Mouse (Mus musculus) liver, postnatal 0 days (tissue): ENCODE results near the gene Tfdp2. TPM values are rescaled to one million over a fixed set of nuclear protein-coding genes. Genes with fewer than 3 reads are reported as not detected.
A peak's percentile ranks its signal among the peaks of the same experiment; 100 is the strongest.

ENCODE experiments used
- ATAC-seq: fragments of 200-750 bp; cut with Nextera tagmentation; 2 replicates; pipeline ENCODE4 v1.8.0; 2017; ENCODE audit warnings: mild to moderate bottlenecking, moderate library complexity
- DNase-seq: peaks from one replicate; pipeline ENCODE4 v3.0.0-alpha.2; 2016
- H3K27ac ChIP-seq: fragments of 300-500 bp; sonication (generic); 2 replicates; pipeline ENCODE4 v1.5.1; 2014; ENCODE audit warnings: antibody characterized with exemption, moderate library complexity, mild to moderate bottlenecking, low read depth
- H3K27me3 ChIP-seq: fragments of 300-500 bp; sonication (generic); 2 replicates; pipeline ENCODE4 v1.6.1; 2014; ENCODE audit warnings: low read length, control low read depth, mixed read lengths; ENCODE audit not compliant: insufficient read depth
- H3K36me3 ChIP-seq: fragments of 300-500 bp; sonication (generic); replicated peaks from 2 replicates; pipeline ENCODE4 v1.6.1; 2014; ENCODE audit warnings: mild to moderate bottlenecking, control low read depth, low read length, moderate library complexity, mixed read lengths; ENCODE audit not compliant: insufficient read depth
- H3K4me1 ChIP-seq: fragments of 300-500 bp; sonication (generic); 2 replicates; pipeline ENCODE4 v1.6.1; 2014; ENCODE audit warnings: antibody characterized with exemption, mild to moderate bottlenecking, control low read depth; ENCODE audit not compliant: insufficient read depth
- H3K4me2 ChIP-seq: fragments of 300-500 bp; sonication (generic); 2 replicates; pipeline ENCODE4 v1.6.1; 2014; ENCODE audit warnings: low read depth, mild to moderate bottlenecking, low read length, moderate library complexity, mixed read lengths
- H3K4me3 ChIP-seq: fragments of 300-500 bp; sonication (generic); 2 replicates; pipeline ENCODE4 v1.5.1; 2014; ENCODE audit warnings: low read depth, low read length
- H3K9ac ChIP-seq: fragments of 300-500 bp; sonication (generic); replicated peaks from 2 replicates; pipeline ENCODE4 v1.6.1; 2014; ENCODE audit warnings: mild to moderate bottlenecking, moderate library complexity
- H3K9me3 ChIP-seq: fragments of 300-500 bp; sonication (generic); 2 replicates; pipeline ENCODE4 v1.6.1; 2016; ENCODE audit warnings: mild to moderate bottlenecking, control low read depth, low read length, mixed read lengths
- CTCF ChIP-seq: sonication (generic); IDR thresholded peaks from 2 replicates; pipeline ENCODE4 v1.5.1; 2016; ENCODE audit warnings: antibody characterized with exemption, low read depth
- EP300 ChIP-seq: IDR thresholded peaks from 2 replicates; pipeline ENCODE4 v1.6.1; 2016; ENCODE audit warnings: antibody characterized with exemption, low read depth, mild to moderate bottlenecking
- WGBS: fragments of 180-500 bp; shearing (Covaris S2); extraction: QIAGEN DNeasy Blood & Tissue Kit; methylation state at CpG from one replicate; pipeline ENCODE4 v1.1.7; 2014; ENCODE audit not compliant: insufficient replicate concordance; 5-methylcytosine and 5-hydroxymethylcytosine counted together
- polyA plus RNA-seq: library from polyadenylated mRNA; unstranded; fragments of >200 nt; fragmentation: Nextera tagmentation; extraction: Ambion mirVana; gene quantifications from 2 replicates; pipeline ENCODE4 v1.2.1, GENCODE M21; 2015

Tfdp2 gene
- polyA plus RNA-seq, 1 experiment from 2014 or later, result 61.7 TPM

DNA sequence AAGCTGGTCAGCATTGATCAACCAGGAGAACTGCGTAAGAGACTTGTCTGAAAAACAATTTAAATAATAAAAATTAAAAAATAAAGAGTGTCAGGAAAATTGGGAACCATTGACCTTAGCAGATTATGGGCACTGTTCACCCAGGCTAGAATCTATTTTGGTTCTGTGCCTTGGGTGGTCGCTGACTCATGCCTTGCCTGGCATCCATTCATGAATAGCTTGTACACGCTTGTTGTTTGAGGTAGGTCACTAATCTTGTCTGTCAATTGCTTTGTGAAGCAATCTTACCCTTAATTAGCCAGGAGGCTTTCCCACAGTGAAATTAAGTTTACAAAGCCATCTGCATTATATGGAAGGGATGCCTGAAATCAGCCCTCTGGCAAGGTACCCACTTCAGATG is 112.7 kb downstream of the Tfdp2 start:
- Histone ChIP-seq H3K9ac (no peak overlapping the region), H3K4me1 (no peaks in the 10 kb centered on the region), H3K9me3 (no peaks in the 10 kb centered on the region), H3K27ac (no peak overlapping the region), H3K36me3 (peaks cover 61% of the 10 kb centered on the region), H3K4me3 (no peak overlapping the region), H3K4me2 (no peak overlapping the region), H3K27me3 (no peaks in the 10 kb centered on the region)
- ATAC-seq (no peak), DNase-seq (no peak)
- TF ChIP-seq CTCF, result no peak
- no peak for TF ChIP-seq EP300
- WGBS, result 94% methylated on average over 3 of the region's 3 CpGs

DNA sequence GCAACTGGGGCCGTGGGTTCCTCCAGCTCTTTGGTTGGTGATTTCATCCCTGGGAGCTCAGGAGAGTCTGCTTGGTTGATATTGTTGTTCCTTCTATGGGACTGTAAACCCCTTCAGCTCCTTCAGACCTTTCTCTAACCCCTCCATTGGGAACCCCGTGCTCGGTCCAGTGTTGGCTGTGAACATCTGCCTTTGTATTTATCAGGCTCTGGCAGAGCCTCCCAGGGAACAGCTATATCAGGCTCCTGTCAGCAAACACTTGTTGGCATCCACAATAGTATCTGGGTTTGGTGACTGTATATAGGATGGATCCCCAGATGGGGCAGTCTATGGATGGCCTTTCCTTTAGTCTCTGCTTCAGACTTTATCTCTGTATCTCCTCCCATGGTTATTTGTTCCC is 116.0 kb downstream of the Tfdp2 start:
- no peaks in the 10 kb centered on the region for H3K27me3 ChIP-seq
- no peaks in the 10 kb centered on the region for H3K4me1 ChIP-seq
- no peak overlapping the region for H3K4me2 ChIP-seq
- TF ChIP-seq CTCF (no peak), EP300 (no peak)
- no peaks in the 10 kb centered on the region for H3K9me3 ChIP-seq
- no peak overlapping the region for H3K4me3 ChIP-seq
- WGBS, result 83% methylated on average over 3 of the region's 3 CpGs
- peaks cover 64% of the 10 kb centered on the region for H3K36me3 ChIP-seq
- ATAC-seq (no peak), DNase-seq (no peak)
- H3K9ac ChIP-seq, result no peak overlapping the region
- H3K27ac ChIP-seq, result no peak overlapping the region

DNA sequence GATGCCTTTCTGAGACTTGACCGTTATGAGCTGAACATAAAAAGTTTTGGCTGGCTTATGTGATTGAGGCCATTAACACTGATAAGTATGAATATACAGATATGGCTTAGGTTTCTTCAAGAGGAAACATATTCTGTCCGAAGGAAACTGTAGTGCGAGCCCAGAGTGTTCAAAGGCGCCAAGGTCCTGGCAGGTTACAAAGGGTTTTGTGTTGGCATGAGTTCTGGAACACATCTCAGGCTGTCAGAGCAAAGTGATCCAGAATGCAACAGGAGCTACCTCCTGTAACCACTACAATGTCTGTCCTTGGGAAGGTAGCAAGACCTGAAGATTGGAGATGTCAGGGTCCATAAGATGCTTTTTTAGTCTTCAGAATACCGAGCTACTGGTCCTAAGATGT is 123.3 kb downstream of the Tfdp2 start:
- DNase-seq, result no peak
- H3K4me1 ChIP-seq, result no peaks in the 10 kb centered on the region
- ATAC-seq, result no peak
- TF ChIP-seq EP300 (no peak), CTCF (no peak)
- H3K9me3 ChIP-seq, result no peaks in the 10 kb centered on the region
- H3K4me2 ChIP-seq, result no peak overlapping the region
- peaks cover 65% of the 10 kb centered on the region for H3K36me3 ChIP-seq
- no peak overlapping the region for H3K9ac ChIP-seq
- H3K4me3 ChIP-seq, result no peak overlapping the region
- H3K27me3 ChIP-seq, result no peaks in the 10 kb centered on the region
- H3K27ac ChIP-seq, result no peak overlapping the region
- WGBS, result 91% methylated on average over 5 of the region's 5 CpGs

DNA sequence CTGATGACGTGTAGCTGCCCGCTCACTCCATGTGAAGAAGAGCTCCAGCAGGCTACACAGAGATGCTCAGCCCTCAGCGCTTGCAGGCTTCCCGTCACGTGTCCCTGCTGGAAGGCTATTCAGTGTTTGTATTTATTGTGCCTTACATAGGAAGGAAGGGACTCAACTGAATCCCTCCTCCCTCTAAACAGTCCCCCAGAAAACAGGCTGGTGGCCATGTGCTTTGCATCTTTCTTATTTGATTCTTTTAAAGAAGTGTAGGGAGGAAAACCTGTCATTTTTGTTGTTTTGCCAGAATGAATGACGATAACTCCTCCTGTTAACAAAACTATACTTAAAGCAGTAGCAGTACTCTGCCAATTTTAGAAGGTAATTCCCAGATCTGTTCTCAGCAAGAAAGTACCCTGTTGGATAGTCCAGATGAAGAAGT is 124.5 kb downstream of the Tfdp2 start:
- H3K36me3 ChIP-seq, result peaks cover 54% of the 10 kb centered on the region
- H3K9me3 ChIP-seq, result no peaks in the 10 kb centered on the region
- H3K4me2 ChIP-seq, result no peak overlapping the region
- no peak overlapping the region for H3K9ac ChIP-seq
- 89% methylated on average over 6 of the region's 6 CpGs for WGBS
- H3K4me1 ChIP-seq, result no peaks in the 10 kb centered on the region
- TF ChIP-seq EP300 (no peak), CTCF (no peak)
- H3K27me3 ChIP-seq, result no peaks in the 10 kb centered on the region
- no peak overlapping the region for H3K27ac ChIP-seq
- DNase-seq, result no peak
- H3K4me3 ChIP-seq, result no peak overlapping the region
- no peak for ATAC-seq

DNA sequence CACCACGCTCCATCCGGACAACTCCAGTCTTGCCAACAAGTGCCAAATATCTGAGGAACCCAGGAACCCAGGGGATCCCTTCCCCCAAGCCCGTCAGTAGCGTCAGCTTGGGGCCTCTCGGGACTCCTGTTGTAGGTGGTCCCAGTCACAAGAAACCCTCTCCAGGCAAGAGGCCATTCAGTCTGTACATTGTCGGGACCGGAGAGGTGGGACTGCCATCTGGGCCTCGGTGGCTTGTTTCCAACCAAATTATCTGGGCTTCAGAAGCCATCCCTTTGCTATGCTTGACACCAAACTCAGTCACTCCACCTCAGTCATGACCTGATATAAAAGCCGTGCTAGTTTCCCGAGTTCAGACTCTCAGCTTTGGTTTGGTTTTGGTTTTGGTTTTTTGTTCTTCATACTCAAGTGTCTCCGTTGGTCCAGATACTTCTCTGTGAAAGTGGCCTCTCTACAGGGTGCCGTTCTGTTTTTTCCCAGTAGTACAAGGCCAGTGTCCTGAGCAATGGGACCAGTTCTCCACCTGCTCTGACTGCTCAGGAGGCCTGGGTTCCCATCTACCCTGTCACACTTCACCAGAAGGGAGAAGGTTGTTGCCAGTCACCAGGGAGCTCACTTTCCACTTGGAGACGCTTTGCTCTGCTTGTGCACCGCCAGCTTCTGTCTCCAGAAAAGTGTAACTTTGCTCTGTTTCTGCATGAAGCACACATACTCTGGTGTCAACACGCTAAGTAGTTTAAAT is 126.5 kb downstream of the Tfdp2 start:
- WGBS, result 89% methylated on average over 15 of the region's 15 CpGs

DNA sequence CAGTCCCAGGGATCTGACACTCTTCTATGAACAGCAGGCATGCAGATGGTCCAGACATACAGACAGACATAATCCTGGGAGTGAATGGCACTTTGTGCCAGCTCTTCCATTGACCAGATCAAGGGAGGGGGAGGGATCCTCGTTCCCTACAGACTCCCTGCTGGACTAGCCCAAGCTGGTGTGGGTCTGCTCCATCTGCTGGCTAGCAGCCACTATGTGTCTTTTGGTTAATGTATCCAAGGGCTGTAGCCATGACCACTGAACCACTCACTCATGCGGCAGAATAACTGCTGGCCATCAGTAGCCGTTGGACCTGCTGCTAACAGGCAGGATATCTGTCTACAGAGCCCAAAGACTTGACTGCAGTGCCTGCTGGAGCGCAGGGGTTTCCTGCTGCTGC is 128.4 kb downstream of the Tfdp2 start:
- Histone ChIP-seq H3K4me2 (no peak overlapping the region), H3K9me3 (no peaks in the 10 kb centered on the region), H3K4me1 (no peaks in the 10 kb centered on the region), H3K27me3 (no peaks in the 10 kb centered on the region), H3K27ac (no peak overlapping the region), H3K4me3 (no peak overlapping the region), H3K36me3 (peaks cover 21% of the 10 kb centered on the region), H3K9ac (no peak overlapping the region)
- ATAC-seq (peak; percentile 26; the same call in 1 of the 2 replicates), DNase-seq (no peak)
- TF ChIP-seq EP300 (no peak), CTCF (no peak)
- WGBS, result 55% methylated on average over 4 of the region's 4 CpGs

More for the DNA sequence above, 126.5 kb downstream of the Tfdp2 start:
- Histone ChIP-seq H3K4me1 (no peaks in the 10 kb centered on the region), H3K4me2 (no peak overlapping the region), H3K9ac (no peak overlapping the region), H3K9me3 (no peaks in the 10 kb centered on the region), H3K36me3 (peaks cover 38% of the 10 kb centered on the region), H3K27me3 (no peaks in the 10 kb centered on the region), H3K27ac (no peak overlapping the region), H3K4me3 (no peak overlapping the region)
- no peak for TF ChIP-seq CTCF
- no peak for TF ChIP-seq EP300
- no peak for DNase-seq
- ATAC-seq, result no peak
